Mouse (Mus musculus): ENCODE results near the gene Dpf3. TPM values are rescaled to one million over a fixed set of nuclear protein-coding genes. Genes with fewer than 3 reads are reported as not detected.

Gene Dpf3
- total RNA-seq, 2 experiments from 2014 or later: 15.9 to 20.0 TPM

GRCm38 (mm10) chr12:83180561-83180960 is 307.0 kb downstream of the Dpf3 start:
- no peak for DNase-seq
- intact Hi-C loops (cut with DNase I): no loop called here

DNA sequence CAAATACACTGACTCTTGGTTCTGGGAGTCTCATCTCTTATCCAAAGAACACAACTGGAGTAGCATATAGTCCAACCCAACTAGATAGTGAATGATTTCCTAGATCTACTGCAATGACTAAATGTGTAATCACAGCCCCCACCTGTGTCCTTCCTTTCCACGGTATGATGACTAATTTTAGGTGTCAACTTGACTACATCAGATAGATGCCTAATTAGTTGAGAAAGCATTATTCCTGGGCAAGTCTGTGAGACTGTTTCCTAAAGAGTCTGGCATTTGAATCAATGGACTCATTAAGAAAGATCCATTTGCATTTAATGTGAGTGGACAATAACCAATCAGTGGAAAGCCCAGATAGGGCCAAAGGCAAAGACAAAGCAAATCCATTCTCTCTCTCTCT is 307.7 kb downstream of the Dpf3 start:
- intact Hi-C loops (cut with DNase I): no loop called here
- DNase-seq: no peak

GRCm38 (mm10) chr12:83178770-83179169 is 308.7 kb downstream of the Dpf3 start:
- intact Hi-C loops (cut with DNase I): no loop called here
- DNase-seq: no peak

GRCm38 (mm10) chr12:83169495-83170209 is 317.9 kb downstream of the Dpf3 start:
- no peak for DNase-seq
- intact Hi-C loops (cut with DNase I): no loop called here

DNA sequence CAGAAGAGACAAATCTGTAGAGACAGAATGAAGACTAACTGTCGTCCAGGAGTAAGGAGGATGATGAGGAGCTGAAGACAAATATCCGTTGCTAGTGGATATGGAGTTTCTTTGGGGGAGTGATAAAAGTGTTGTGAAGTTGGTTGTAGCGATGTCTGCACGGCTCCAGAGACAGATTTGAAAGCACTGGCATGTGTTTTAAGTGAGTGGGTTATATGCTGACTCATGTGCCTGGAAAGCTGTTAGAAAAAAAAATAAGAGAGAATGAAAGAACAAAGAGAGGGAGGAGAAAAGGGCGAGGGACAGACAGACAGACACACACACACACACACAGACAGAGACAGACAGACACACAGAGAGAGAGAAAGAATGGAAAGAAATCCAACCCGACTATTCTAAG is 319.2 kb downstream of the Dpf3 start:
- intact Hi-C loops (cut with DNase I): no loop called here
- DNase-seq: no peak

DNA sequence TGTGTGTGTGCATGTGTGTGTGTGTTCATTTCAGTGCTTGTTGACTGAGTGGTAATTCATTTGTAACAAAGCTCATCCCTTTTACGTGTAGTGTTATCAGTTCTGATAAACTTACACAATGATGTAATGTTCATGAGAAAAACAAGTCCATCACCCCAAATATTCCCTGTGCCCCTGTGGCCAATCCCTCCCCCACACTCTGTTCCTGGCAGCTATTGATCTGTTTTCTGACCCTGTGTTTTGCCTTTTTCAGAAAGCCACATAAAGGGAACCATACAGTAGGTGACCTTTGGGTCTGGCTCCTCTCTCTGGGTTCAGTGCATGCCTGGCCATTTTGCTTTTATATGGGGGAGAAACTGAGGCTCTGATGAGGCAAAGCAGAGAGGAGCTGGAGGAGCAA is 322.5 kb downstream of the Dpf3 start:
- no peak for DNase-seq
- intact Hi-C loops (cut with DNase I): no loop called here

Other genes starting within 250 kb of the Dpf3 start
- 10 to 100 TPM; 20.3 to 20.7 TPM for gene Dcaf4, start 32.8 kb upstream of the Dpf3 start, total RNA-seq (2021)
- 10 to 100 TPM; 17.0 to 17.7 TPM for gene Zfyve1, start 109.5 kb upstream of the Dpf3 start, total RNA-seq (2021)
- 10 to 100 TPM; 41.0 to 45.0 TPM for gene Rbm25, start 143.5 kb upstream of the Dpf3 start, total RNA-seq (2021)
- gene Psen1, start 200.4 kb upstream of the Dpf3 start, total RNA-seq (2021): 10 to 100 TPM; 21.5 to 25.4 TPM